Mouse (Mus musculus): ENCODE measurements around the gene Actr3. TPM values are rescaled to one million over a fixed set of nuclear protein-coding genes. Genes with fewer than 3 reads are reported as not detected.

The Actr3 gene
- total RNA-seq (2023), result 100 to 1,000 TPM; 856 to 864 TPM

GRCm38 (mm10) chr1:125435369-125436135 lies at the start of gene Actr3:
Actr3 (minus strand) TSS chr1:125435727.

Other genes with a start within 250 kb of the Actr3 start
- 1 to 10 TPM; 5.3 to 6.4 TPM for gene Slc35f5, start 124.9 kb upstream of the Actr3 start, total RNA-seq (2023)
- not detected for gene Gpr39, start 241.3 kb upstream of the Actr3 start, total RNA-seq (2023)